Mouse (Mus musculus): ENCODE measurements around the gene Hist1h4b. TPM values are rescaled to one million over a fixed set of nuclear protein-coding genes. Genes with fewer than 3 reads are reported as not detected.
"Not testable (repeated sequence)": the region's sequence is repeated elsewhere in the genome, so short reads cannot be mapped to it uniquely, and the experiment has no call there.

Hist1h4b gene
- polyA plus RNA-seq, 1 experiment from 2014 or later: 4.4 TPM

DNA sequence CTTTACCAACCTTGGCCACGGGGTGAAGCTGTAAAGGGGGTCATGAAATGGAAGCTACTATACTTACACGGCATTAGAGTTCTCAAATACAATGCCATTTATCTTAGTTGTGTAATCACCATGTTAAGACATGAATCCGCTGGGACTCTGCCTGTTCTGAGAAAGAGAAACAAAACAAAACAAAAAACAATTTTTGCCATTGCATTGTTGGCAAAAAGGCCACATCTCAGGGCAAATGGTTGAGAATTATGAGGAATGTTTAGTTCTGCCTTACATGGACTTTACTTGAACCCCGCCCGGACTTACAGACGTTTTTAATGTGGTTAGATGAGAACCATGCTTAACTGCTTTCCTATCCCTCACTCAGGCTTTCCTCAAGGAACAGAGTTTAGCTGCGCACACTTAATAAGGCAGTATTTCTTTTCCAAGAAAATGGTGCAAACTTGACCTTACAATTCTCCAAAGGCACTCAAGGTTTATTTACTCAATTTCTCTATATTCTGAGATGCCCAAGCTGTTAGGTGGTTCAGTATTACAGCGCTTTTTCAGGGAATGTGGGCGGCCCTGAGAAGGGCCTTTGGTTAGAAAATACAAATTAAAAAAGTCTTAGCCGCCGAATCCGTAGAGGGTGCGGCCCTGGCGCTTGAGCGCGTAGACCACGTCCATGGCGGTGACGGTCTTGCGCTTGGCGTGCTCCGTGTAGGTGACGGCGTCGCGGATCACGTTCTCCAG, 3.6 kb downstream of the Hist1h4b start:
- Histone ChIP-seq H3K4me1 (replicated peaks; ENCODE audit: insufficient read depth, low read length) (peaks cover 17% of the 10 kb centered on the region), H3K9me3 (replicated peaks; ENCODE audit: low read length) (no peaks in the 10 kb centered on the region), H3K4me3 (replicated peaks; ENCODE audit: low read depth, low read length) (peak overlapping the region; percentile 42), H3K27me3 (ENCODE audit: insufficient read depth, low read length) (no peaks in the 10 kb centered on the region), H3K27ac (peak overlapping the region; percentile 89), H3K36me3 (ENCODE audit: insufficient read depth, low read length) (no peaks in the 10 kb centered on the region), H3K4me2 (ENCODE audit: low read length) (peak overlapping the region; percentile 76), H3K9ac (ENCODE audit: low read depth, low read length) (peak overlapping the region; percentile 59)
- ATAC-seq (replicated peaks; ENCODE audit: low FRiP score, low read depth) (0 out of 2 replicates have a peak, but pooled peaks have one; percentile 0), DNase-seq (ENCODE audit: low spot score) (peak; percentile 82)
- peak; percentile 20; the same call in 1 of the 2 replicates for TF ChIP-seq CTCF (IDR thresholded peaks at IDR 0.05; ENCODE audit: low read depth)
- 2% methylated on average over 19 of the region's 27 CpGs for WGBS

DNA sequence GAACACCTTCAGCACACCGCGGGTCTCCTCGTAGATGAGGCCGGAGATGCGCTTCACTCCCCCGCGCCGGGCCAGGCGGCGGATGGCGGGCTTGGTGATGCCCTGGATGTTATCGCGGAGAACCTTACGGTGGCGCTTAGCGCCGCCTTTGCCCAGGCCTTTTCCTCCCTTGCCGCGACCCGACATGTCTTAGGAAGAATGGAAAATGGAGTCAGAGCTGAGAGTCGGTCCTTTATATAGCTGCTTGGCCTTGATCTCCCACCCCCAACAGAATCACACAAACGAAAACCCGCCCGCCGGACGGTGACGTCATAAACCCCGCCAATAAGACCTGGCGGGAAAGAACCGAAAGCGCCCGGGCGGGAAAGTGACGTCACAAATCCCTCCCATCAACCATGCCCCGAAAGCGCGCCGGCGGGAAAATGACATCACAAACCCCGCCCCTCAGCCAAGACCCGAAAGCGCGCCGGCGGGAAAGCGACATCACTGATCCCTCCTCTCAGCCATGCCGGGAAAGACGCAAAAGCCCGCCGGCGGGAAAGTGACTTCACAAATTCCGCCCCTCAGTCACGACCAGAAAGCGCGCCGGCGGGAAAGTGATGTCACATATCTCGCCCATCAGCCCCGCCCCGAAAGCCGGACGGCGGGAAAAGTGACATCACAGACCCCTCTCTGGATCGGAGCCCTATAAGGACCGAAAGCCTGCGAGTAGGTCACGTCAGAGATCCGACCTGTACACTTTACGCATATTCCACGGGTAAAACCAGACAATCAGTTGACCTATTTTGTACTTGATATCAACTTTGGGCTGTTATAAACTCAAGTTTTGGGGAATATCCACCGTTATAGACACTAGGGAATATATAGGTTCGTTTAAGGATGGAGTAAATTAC, 4.4 kb downstream of the Hist1h4b start, which contains the start of gene Hist1h4a:
Gene Hist1h4a (minus strand): TSS at position 259 of the 893 bp plus-strand sequence.
- peaks cover 17% of the 10 kb centered on the region for H3K4me1 ChIP-seq (replicated peaks; ENCODE audit: insufficient read depth, low read length)
- under 1% methylated on average over 62 of the region's 72 CpGs for WGBS
- peak; percentile 73 for ATAC-seq (replicated peaks; ENCODE audit: low FRiP score, low read depth)
- no peaks in the 10 kb centered on the region for H3K36me3 ChIP-seq (ENCODE audit: insufficient read depth, low read length)
- H3K4me2 ChIP-seq (ENCODE audit: low read length): peak within 1 kb of the TSS; percentile 76
- H3K9ac ChIP-seq (ENCODE audit: low read depth, low read length): peak within 1 kb of the TSS; percentile 62
- H3K4me3 ChIP-seq (replicated peaks; ENCODE audit: low read depth, low read length): peak within 1 kb of the TSS; percentile 42
- no peaks in the 10 kb centered on the region for H3K9me3 ChIP-seq (replicated peaks; ENCODE audit: low read length)
- no peaks in the 10 kb centered on the region for H3K27me3 ChIP-seq (ENCODE audit: insufficient read depth, low read length)
- TF ChIP-seq CTCF (IDR thresholded peaks at IDR 0.05; ENCODE audit: low read depth): no peak
- DNase-seq (ENCODE audit: low spot score): peak; percentile 98
- H3K27ac ChIP-seq: peak within 1 kb of the TSS; percentile 89

DNA sequence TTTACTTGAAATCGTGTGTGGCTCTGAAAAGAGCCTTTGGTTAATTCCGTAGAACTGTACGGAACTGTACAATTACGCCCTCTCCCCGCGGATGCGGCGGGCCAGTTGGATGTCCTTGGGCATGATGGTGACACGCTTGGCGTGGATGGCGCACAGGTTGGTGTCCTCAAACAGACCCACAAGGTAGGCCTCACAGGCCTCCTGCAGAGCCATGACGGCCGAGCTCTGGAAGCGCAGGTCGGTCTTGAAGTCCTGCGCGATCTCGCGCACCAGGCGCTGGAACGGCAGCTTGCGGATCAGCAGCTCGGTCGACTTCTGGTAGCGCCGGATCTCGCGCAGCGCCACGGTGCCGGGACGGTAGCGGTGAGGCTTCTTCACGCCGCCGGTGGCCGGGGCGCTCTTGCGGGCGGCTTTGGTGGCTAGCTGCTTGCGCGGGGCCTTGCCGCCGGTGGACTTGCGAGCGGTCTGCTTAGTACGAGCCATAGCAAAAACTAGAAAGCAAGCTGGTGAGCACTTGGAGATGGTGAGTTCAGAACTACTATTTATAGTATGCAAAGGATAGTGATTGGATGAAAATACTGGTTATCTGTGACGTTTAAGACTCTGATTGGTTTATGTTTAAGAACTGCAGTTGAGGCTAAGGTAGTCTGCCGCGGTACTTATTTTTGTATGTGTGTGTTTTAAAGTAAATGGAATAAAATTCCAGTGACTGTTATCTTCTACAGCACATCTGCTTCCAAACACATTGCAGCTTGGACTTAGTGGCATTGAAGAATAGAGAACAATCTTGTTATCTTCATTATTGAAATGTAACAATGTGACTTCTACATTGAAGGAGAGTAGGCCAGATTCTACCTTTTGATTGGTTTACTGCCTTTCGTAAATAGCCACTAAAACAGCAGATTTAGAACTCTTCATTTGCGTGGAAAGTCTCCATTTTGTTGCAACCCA, 5.3 kb downstream of the Hist1h4b start, which contains the start of gene Hist1h3a:
Gene Hist1h3a (minus strand): TSS at position 516 of the 951 bp plus-strand sequence.
- not testable (repeated sequence) for H3K27me3 ChIP-seq (ENCODE audit: insufficient read depth, low read length)
- WGBS: under 1% methylated on average over 21 of the region's 52 CpGs

DNA sequence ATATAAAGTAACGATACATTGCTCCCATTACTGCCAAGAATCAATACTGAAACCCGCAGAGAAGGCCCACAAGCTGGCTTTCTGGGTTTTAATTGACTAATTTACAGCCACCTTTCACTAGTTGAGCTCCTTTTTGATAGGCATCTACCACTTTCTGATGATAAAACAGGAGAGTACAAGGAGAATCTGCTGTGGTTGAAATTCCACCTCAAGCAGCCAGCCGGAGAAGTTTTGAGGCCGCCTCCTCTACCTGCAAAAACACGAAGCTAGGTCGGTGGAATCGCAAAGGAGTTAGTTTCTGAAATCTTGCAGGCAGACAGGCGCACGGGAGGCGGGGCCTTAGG, 6.4 kb downstream of the Hist1h4b start:
- ATAC-seq (replicated peaks; ENCODE audit: low FRiP score, low read depth): no peak
- TF ChIP-seq CTCF (IDR thresholded peaks at IDR 0.05; ENCODE audit: low read depth): no peak; the same call in 1 of the 2 replicates
- no peaks in the 10 kb centered on the region for H3K9me3 ChIP-seq (replicated peaks; ENCODE audit: low read length)

More for the DNA sequence above, 5.3 kb downstream of the Hist1h4b start, which contains the start of gene Hist1h3a:
- DNase-seq (ENCODE audit: low spot score) (peak; percentile 98), ATAC-seq (replicated peaks; ENCODE audit: low FRiP score, low read depth) (peak; percentile 62)
- H3K4me1 ChIP-seq (replicated peaks; ENCODE audit: insufficient read depth, low read length): peaks cover 17% of the 10 kb centered on the region
- H3K9ac ChIP-seq (ENCODE audit: low read depth, low read length): peak within 1 kb of the TSS; percentile 62
- H3K27ac ChIP-seq: peak within 1 kb of the TSS; percentile 89
- H3K4me2 ChIP-seq (ENCODE audit: low read length): peak within 1 kb of the TSS; percentile 76
- peak within 1 kb of the TSS; percentile 42 for H3K4me3 ChIP-seq (replicated peaks; ENCODE audit: low read depth, low read length)
- H3K36me3 ChIP-seq (ENCODE audit: insufficient read depth, low read length); H3K9me3 ChIP-seq (replicated peaks; ENCODE audit: low read length): not testable (repeated sequence)

DNA sequence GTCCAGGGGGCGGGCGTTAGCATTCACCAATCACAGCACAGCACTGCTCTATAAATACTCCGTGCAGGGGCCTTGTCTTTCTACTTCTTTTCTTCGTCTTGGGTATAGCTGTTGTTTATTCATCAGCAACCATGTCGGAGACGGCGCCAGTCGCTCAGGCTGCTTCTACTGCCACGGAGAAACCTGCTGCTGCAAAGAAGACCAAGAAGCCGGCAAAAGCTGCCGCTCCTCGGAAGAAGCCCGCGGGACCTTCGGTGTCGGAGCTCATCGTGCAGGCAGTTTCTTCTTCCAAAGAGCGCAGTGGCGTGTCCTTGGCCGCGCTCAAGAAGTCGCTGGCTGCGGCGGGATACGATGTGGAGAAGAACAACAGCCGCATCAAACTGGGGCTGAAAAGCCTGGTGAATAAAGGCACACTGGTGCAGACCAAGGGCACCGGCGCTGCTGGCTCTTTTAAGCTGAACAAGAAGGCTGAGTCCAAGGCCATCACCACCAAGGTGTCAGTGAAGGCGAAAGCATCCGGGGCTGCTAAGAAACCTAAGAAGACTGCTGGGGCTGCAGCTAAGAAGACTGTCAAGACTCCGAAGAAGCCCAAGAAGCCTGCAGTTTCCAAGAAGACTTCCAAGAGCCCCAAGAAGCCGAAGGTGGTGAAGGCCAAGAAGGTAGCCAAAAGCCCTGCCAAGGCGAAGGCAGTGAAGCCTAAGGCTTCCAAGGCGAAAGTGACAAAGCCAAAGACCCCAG, 6.9 kb downstream of the Hist1h4b start, which contains the start of gene Hist1h1a:
Gene Hist1h1a (plus strand): TSS at position 81 of the 738 bp plus-strand sequence.
- Histone ChIP-seq H3K27ac (peak within 1 kb of the TSS; percentile 89), H3K27me3 (ENCODE audit: insufficient read depth, low read length) (no peaks in the 10 kb centered on the region), H3K36me3 (ENCODE audit: insufficient read depth, low read length) (no peaks in the 10 kb centered on the region), H3K4me1 (replicated peaks; ENCODE audit: insufficient read depth, low read length) (peaks cover 17% of the 10 kb centered on the region), H3K4me2 (ENCODE audit: low read length) (peak within 1 kb of the TSS; percentile 76), H3K9me3 (replicated peaks; ENCODE audit: low read length) (no peaks in the 10 kb centered on the region), H3K9ac (ENCODE audit: low read depth, low read length) (peak within 1 kb of the TSS; percentile 57), H3K4me3 (replicated peaks; ENCODE audit: low read depth, low read length) (peak within 1 kb of the TSS; percentile 42)
- 3% methylated on average over 34 of the region's 34 CpGs for WGBS
- ATAC-seq (replicated peaks; ENCODE audit: low FRiP score, low read depth) (peak; percentile 70), DNase-seq (ENCODE audit: low spot score) (peak; percentile 99)
- TF ChIP-seq CTCF (IDR thresholded peaks at IDR 0.05; ENCODE audit: low read depth): no peak

More for the DNA sequence above, 6.4 kb downstream of the Hist1h4b start:
- H3K4me3 ChIP-seq (replicated peaks; ENCODE audit: low read depth, low read length): peak overlapping the region; percentile 42
- no peaks in the 10 kb centered on the region for H3K27me3 ChIP-seq (ENCODE audit: insufficient read depth, low read length)
- peaks cover 17% of the 10 kb centered on the region for H3K4me1 ChIP-seq (replicated peaks; ENCODE audit: insufficient read depth, low read length)
- H3K4me2 ChIP-seq (ENCODE audit: low read length): peak overlapping the region; percentile 76
- no peak for DNase-seq (ENCODE audit: low spot score)
- peak overlapping the region; percentile 53 for H3K9ac ChIP-seq (ENCODE audit: low read depth, low read length)
- H3K36me3 ChIP-seq (ENCODE audit: insufficient read depth, low read length): no peaks in the 10 kb centered on the region
- peak overlapping the region; percentile 89 for H3K27ac ChIP-seq
- WGBS: 2% methylated on average over 10 of the region's 10 CpGs

Measured in kidney, postnatal 0 days (tissue).